Mouse (Mus musculus) layer of hippocampus, postnatal 25 days (tissue): ENCODE measurements at regions not wholly inside any gene's neighbourhood (a gene's known extent, or its start where the extent isn't known, plus 50 kb on each side); places are given as distances from the start of the nearest gene placed in this dataset.

Experiments
- DNase-seq, 2 experiments: peaks; one replicate each; pipeline ENCODE4 v3.0.0; 2022; ENCODE audit warnings: mixed read lengths in 2 of 2, low spot score in 1 of 2; ENCODE audit errors: extremely low spot score in 1 of 2

DNA sequence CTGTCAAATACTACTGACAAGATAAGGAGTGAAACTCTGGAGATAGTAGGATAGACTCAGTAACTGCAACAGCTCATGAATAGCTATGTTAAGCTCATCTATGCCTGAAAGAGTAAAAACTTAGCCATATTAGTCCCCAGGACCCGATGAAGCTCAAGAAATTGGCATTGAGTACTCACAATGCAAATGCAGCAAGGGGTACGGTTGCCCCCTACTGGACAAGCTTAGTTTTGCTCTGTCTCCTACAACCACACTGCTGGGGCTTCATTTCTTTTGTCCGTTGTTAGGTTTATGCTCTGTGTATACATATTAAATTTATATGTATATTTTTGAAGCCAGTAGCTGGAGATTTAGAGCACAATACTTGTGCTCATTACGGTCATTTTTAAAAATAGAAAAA, 74.4 kb upstream of the Mup5 start:
- peak in 1 of 2 experiments; percentile 30 for DNase-seq

GRCm38 (mm10) chr4:61902136-61902535, 67.1 kb upstream of the Mup5 start:
- no peak for DNase-seq

DNA sequence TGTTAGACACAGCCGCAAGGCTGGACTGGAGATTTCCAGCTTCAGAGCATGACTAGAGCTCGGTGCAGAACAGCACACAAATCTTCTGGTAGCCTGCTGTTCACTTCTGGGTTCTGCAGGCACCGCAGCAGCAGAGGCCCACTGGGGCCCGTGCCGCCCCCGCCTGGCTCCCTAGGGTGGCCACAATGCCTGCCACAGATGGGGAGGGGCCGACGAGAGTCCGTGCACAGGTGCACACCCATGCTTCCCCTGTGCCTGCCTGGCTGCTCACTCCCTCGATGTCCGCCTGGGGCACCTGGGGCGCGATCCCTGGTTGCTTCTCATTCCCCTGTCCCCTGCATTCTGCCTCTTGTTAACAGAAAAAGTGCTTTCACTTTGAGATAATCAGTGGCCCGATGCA, 63.2 kb upstream of the Mup5 start:
- no peak for DNase-seq

DNA sequence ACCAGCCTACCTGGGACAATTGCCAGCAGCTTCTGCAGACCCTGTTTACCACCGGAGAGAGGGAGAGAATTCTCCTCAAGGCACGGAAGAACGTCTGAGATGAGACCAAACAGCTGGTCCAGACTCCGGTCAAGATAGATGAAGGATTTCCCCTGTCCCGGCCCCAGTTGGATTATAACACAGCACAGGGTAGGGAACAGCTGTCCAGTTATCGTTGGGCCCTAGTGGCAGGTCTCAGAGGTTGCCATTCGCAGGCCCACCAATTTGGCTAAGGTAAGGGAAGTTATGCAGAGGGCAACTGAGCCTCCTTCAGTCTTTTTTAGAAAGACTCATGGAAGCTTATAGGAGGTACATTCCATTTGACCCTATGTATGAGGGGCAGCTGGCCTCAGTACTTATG, 62.1 kb upstream of the Mup5 start:
- DNase-seq = no peak
